Mouse (Mus musculus): ENCODE results near the gene Mpig6b.

Mpig6b gene

GRCm38 (mm10) chr17:35060071-35060470, 5.9 kb downstream of the Mpig6b start:
- no peak for DNase-seq (ENCODE audit: low read depth in 2 of 2, low spot score in 2 of 2)

GRCm38 (mm10) chr17:35058911-35059892, 6.8 kb downstream of the Mpig6b start, which contains the start of gene Ddah2:
Gene Ddah2 (plus strand): TSS chr17:35059035.
- DNase-seq (ENCODE audit: low read depth in 2 of 2, low spot score in 2 of 2) = peak; percentile 80 to 87

GRCm38 (mm10) chr17:35058316-35058715, 7.7 kb downstream of the Mpig6b start:
- no peak for DNase-seq (ENCODE audit: low read depth in 2 of 2, low spot score in 2 of 2)

GRCm38 (mm10) chr17:35057090-35057489, 8.9 kb downstream of the Mpig6b start:
- no peak for DNase-seq (ENCODE audit: low read depth in 2 of 2, low spot score in 2 of 2)

- no peak for DNase-seq (ENCODE audit: low read depth in 2 of 2, low spot score in 2 of 2)
Measured at GRCm38 (mm10) chr17:35055691-35056495, 10.1 kb downstream of the Mpig6b start.

- DNase-seq (ENCODE audit: low read depth in 2 of 2, low spot score in 2 of 2) = no peak
Measured at GRCm38 (mm10) chr17:35052271-35052798, 13.6 kb downstream of the Mpig6b start.

- peak; percentile 58 to 69 for DNase-seq (ENCODE audit: low read depth in 2 of 2, low spot score in 2 of 2)
Measured at GRCm38 (mm10) chr17:35051156-35052086, 14.6 kb downstream of the Mpig6b start.

- DNase-seq (ENCODE audit: low read depth in 2 of 2, low spot score in 2 of 2) = peak; percentile 34 to 58
Measured at GRCm38 (mm10) chr17:35050126-35050750, 15.7 kb downstream of the Mpig6b start.

GRCm38 (mm10) chr17:35049561-35050016, 16.4 kb downstream of the Mpig6b start, which contains the start of gene Clic1:
Gene Clic1 (plus strand): TSS chr17:35049966.
- no peak for DNase-seq (ENCODE audit: low read depth in 2 of 2, low spot score in 2 of 2)

- DNase-seq (ENCODE audit: low read depth in 2 of 2, low spot score in 2 of 2) = no peak
Measured at GRCm38 (mm10) chr17:35048932-35049440, 17.0 kb downstream of the Mpig6b start.

GRCm38 (mm10) chr17:35048149-35048931, 17.6 kb downstream of the Mpig6b start:
- DNase-seq (ENCODE audit: low read depth in 2 of 2, low spot score in 2 of 2) = no peak

GRCm38 (mm10) chr17:35047688-35048087, 18.3 kb downstream of the Mpig6b start:
- no peak for DNase-seq (ENCODE audit: low read depth in 2 of 2, low spot score in 2 of 2)

GRCm38 (mm10) chr17:35046681-35047455, 19.1 kb downstream of the Mpig6b start, which contains the start of gene Msh5:
Gene Msh5 (minus strand): TSS chr17:35046745.
- DNase-seq (ENCODE audit: low read depth in 2 of 2, low spot score in 2 of 2) = peak; percentile 86 to 94

GRCm38 (mm10) chr17:35045807-35046680, 19.9 kb downstream of the Mpig6b start:
- peak in 1 of 2 experiments; percentile 25 for DNase-seq (ENCODE audit: low read depth in 2 of 2, low spot score in 2 of 2)

- no peak for DNase-seq (ENCODE audit: low read depth in 2 of 2, low spot score in 2 of 2)
Measured at GRCm38 (mm10) chr17:35044904-35045806, 20.8 kb downstream of the Mpig6b start.

- DNase-seq (ENCODE audit: low read depth in 2 of 2, low spot score in 2 of 2) = no peak
Measured at GRCm38 (mm10) chr17:35043794-35044193, 22.2 kb downstream of the Mpig6b start.

All from CD8-positive naive resting alpha-beta T cell, adult 2 months (primary cell).